Mouse (Mus musculus): ENCODE data around the gene Il12rb1.
"Not testable (repeated sequence)": the region's sequence is repeated elsewhere in the genome, so short reads cannot be mapped to it uniquely, and the experiment has no call there.

Gene Il12rb1

DNA sequence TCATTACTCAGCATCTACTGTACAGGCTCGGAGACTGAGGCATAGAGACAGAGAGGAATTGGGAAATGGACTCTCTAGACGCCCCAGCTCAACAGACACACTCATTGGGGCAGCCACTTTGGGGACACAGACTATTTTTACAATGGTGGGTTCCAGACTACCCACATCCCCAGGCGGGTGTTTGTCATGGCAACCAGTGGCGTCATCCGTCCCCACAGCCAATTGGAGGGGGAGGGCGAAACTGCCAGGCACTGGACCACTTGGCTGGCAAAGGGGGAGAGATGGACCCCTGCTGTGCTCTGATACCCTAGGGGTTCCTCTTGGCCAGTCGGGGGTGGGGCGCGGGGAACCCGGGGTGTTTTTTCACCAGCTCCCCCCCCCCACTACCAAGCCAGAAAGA lies 7.6 kb upstream of the Il12rb1 start:
- no peak for DNase-seq (ENCODE audit: extremely low spot score, low spot score)

DNA sequence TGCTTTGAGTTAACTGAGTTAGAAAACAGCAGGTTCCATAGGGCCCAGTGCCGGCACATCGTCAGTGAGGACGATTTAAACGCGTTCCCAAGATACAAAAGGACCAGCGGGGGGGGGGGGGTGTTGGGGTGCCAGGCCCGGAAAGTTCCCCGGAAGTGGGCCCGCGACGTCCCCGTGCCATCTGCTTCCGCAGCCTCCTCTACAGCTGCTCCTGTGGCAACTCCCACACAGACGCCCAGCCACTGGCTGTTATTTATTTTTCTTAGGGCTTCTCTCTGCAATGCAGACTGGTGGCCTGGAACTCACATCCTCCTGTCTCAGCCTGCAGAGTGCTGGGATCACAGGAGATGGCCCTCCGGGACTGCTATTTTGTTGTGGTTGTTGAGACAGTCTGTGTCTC lies 7.1 kb upstream of the Il12rb1 start:
- no peak for DNase-seq (ENCODE audit: extremely low spot score, low spot score)

DNA sequence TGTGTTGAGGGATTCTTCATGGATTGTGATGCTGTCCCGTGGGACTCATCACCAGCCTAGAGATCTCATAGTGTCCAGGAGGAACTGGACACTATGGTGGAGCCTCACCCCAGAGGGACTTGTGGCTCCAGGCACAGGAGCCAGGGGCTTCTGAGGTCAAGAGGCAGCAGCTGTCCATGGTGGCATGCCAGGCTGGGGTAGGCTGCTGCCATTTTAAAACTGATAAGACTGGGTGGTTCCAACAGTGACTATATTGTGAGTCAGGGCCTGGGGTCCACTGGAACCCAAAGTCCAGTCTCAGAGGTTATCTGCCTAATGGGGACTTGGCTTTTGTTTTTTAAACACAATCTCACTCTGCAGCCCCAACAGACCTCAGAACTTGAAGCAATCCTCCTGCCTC lies 6.4 kb upstream of the Il12rb1 start:
- DNase-seq (ENCODE audit: extremely low spot score, low spot score), result no peak

DNA sequence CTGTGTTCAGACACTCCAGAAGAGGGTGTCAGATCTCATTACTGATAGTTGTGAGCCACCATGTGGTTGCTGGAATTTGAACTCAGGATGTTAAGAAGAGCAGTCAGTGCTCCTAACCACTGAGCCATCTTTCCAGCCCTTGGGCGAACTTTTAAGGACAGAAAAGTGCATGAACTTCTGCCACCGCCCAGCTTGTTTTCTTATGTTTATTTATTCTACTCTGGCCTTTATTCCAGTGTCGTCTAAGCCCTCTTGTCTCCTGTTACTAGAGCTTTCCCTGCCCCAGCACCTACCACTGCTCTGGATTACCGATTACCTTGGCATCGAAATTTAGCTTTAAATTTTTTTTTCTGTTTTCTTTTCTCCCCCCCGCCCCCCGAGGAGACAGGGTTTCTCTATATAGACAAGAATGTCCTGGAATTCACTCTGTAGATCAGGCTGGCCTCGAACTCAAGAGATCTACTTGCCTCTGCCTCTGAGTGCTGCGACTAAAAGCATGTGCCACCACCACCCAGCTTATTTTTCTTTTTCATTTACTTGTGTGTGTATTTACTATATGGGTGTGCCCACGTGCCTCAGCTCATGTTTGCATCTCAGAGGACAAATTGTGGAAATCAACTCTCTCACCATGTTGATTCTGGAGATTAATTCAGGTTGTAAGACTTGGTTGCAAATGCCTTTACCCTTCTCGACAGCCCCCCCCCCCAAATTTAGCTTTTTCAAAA lies 5.3 kb upstream of the Il12rb1 start:
- no peak for DNase-seq (ENCODE audit: extremely low spot score, low spot score)

DNA sequence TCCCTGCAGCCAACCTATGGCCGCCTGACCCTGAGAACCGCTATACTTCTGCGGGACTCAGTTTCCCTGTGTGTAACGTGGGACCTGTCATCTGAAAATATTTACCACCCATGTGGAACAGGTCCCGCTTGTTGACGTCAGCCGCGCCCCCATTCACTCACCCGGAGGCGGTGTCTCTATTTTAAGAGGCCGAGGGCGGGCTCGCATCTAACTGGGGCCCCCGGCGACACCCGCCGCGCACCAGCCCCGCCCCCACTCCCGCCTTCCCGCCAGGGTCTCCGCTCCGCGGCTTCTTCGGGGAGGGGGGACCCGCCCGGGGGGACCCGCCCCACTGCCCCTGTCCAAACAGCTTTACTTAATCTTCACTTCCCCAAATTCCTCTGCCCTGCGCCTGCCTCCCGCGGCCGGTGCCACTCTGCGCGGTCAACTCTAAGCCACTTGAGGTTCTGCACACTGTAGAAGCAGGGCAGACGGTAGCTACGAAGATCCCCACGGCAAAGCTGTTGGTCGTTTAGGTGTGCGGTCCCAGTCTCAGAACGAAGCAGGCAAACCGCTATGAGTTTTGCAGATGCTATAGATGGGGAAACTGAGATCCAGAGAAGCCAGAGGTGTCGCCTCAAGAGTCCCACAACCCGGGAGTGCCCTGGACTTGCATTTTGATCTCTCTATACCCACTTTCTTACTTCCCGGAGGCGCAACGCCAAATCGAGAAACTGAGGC lies 4.3 kb upstream of the Il12rb1 start:
- peak; percentile 64 for DNase-seq (ENCODE audit: extremely low spot score, low spot score)

DNA sequence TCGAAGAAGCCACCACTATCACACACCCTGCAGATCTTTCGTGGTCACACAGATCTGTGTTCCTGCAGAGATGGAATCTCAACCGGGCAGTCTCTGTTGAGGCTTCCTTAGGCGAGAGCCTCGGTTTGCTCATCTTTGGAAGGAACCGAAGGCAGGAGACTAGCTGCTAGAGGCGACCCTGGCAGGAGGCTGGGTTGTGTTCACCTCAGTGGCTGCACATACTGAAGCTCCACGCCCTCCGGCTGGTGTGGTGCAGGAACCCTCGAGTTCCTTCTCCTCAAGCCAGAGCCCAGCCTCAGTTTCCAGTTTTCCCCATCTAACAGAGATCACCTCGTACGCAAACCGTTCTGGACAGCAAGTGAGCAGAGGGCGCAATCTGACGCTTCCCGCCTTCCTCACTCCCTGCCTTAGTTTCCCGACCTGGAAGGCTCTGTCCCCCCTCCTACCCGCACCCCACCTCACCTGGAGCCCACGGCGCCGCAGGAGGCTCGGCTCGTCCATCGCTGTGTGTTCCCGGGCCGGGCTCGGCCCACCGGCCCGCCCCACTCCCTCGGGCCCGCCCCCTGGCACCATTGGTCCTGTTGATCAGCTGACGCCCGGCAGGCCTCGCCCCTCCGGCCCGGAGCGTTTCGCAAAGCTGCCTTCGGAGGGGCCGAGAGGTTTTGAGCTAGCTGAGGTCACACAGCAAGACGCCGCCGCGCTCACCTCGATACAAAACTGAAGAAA lies 3.6 kb upstream of the Il12rb1 start, which contains the start of gene Mast3:
TSS of gene Mast3 (minus strand) at position 574 of the 726 bp plus-strand sequence.
- DNase-seq (ENCODE audit: extremely low spot score, low spot score), result peak; percentile 86

DNA sequence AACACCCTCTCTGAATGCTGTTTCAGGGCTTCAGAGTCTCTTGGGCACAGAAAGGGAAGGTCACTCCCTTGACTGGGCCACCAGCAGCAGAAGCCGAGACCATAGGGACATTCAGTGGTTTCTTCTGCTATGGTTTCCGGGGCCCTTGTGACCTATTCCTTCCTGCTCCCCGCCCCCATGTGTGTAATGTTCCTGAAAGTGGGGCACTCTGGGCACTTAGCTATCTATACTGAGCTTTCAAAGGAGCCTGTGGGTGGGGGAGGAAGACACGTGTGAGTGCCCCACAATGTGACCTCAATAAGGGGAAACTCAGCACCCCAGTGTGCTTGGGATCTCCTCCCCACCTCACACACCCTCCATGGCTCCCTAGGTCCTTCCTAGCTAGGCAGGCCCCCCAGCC lies 1.7 kb upstream of the Il12rb1 start:
- no peak for DNase-seq (ENCODE audit: extremely low spot score, low spot score)

DNA sequence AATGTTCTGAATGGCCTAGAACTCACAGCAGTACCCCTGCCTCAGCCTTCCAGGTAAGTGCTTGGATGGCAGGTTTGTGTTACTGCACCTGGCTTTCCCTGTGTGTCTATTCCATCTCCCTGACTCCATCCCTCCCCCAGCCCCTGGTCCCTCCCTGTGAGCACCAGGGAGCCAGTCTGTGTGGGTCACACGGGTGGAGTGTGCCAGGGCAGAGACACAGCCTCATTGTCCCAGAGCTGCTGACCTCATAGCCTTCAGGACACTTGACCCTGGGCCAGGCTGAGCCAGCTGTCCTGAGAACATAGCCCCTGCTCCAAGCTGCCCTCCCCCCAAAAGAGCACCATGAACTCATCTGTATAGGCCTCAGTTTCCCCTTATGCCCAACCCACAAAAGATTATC lies 945 bp upstream of the Il12rb1 start:
- no peak for DNase-seq (ENCODE audit: extremely low spot score, low spot score)

DNA sequence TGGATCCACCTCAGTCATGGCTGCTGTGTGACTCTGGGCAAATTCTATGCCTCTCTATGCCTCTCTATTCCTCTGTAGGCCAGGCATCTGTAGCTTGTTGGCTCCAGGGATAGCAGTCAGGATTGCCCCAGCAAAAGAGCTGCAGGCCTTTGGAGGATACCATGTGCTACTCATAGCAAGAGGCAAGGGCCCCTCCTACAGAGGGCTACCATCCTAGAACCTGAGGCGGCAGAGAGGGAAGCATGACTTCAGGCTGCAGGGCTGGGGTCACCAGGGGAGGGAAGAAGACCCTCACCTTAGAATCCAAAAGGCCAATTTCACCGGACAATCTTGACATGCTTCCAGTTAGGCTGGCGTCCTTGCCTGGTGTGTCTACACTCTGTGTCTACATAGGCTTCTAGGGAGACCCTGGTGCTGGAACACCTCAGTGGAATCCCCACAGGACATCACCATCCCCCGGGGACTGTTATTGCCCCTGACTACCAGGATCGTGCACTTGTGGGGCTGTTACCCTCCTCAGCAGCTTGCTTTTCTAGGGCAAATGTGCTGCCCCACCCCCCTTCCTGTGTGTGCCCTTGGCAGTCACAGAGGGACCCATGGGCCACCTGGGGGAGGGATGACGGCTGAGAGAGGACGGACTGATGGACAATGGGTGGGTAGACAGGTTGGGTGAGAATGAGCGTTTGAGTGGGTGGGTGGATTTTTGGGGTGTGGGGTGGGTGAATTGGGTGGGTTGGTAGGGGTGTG lies 879 bp downstream of the Il12rb1 start:
- DNase-seq (ENCODE audit: extremely low spot score, low spot score), result no peak

DNA sequence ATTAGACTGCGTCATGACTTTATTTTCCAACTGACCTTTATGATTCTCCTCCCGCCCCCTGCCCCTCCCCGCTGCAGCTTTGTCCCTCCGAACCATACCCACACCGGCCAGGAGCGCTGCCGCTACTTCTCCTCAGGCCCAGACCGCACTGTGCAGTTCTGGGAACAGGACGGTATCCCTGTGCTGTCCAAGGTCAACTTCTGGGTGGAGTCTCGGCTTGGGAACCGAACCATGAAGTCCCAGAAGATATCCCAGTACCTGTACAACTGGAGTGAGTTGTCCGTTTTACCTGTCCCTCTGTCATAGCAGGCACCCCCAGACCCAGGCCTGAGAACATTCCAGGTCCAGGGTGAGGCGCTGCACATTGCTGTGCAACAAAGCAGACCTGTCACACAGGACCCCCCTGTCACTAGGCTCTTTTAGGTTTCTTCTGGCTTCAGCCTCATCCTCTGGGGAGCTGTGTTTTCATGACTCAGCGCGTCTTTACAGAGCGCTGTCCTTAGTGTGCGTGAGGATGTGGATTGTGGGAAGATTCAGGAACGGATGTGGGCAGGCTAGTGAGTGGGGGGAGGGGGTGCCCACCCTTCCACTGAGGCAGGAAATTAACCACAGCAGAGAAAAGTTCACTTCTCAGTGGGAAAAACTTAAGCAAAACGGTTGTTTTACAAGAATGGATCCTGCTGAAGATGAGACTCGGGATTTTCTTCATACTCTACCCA lies 2.9 kb downstream of the Il12rb1 start:
- DNase-seq (ENCODE audit: extremely low spot score, low spot score), result no peak

DNA sequence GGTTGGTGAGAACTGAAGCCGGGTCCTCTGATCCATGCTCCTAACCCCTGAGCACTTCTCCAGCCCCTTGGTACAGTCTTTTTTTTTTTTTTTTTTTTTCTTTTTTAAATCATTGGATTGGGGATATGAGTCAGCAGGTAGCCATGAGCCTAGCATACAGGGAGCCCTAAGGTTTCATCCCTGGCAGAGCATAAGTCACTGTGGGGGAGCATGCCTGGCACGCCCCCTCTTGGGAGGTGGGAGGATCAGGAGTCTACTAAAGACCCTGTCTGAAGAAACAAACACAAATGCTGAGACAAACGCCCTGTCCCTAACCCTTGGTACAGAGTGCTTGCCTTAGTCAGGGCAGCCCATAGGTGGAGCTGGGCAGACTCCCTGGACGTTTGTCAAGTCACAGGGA lies 3.8 kb downstream of the Il12rb1 start:
- no peak for DNase-seq (ENCODE audit: extremely low spot score, low spot score)

DNA sequence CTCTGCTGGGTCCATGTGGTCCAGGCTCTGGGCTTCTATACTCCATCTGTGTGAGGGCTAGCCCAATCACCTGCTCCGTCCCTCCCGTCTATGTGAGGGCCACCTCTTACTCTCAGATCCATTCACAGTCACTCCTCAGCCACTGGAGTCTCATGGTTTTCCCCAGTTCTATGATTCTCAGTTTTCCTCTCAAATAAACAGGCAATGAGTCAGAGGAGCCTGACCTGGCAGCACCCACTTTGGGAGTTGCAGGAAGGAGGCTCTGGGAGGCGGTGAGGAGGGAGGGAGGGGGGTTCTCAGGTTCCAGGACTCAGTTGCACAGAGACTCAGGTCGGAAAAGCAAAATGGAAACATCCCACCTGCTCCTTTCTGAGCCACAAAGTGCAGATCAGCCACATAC lies 4.6 kb downstream of the Il12rb1 start:
- DNase-seq (ENCODE audit: extremely low spot score, low spot score), result no peak

DNA sequence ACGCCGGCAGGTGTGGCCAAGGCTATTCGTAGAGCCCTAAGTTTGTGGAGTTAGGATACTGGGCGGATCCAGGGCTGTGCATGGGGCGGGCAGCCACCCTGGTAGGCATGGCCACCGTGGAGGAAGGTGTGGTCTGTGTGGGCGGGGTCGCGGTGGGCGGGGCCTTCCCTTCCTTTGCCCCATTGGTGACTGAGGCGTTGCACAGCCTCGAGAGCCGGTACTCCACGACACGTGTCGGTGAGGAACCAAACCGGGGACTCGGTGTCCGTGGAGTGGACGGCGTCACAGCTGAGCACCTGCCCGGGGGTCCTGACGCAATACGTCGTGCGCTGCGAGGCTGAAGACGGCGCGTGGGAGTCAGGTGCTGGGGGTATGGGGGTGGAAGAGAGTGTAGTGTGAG lies 8.4 kb downstream of the Il12rb1 start:
- DNase-seq (ENCODE audit: extremely low spot score, low spot score), result no peak

DNA sequence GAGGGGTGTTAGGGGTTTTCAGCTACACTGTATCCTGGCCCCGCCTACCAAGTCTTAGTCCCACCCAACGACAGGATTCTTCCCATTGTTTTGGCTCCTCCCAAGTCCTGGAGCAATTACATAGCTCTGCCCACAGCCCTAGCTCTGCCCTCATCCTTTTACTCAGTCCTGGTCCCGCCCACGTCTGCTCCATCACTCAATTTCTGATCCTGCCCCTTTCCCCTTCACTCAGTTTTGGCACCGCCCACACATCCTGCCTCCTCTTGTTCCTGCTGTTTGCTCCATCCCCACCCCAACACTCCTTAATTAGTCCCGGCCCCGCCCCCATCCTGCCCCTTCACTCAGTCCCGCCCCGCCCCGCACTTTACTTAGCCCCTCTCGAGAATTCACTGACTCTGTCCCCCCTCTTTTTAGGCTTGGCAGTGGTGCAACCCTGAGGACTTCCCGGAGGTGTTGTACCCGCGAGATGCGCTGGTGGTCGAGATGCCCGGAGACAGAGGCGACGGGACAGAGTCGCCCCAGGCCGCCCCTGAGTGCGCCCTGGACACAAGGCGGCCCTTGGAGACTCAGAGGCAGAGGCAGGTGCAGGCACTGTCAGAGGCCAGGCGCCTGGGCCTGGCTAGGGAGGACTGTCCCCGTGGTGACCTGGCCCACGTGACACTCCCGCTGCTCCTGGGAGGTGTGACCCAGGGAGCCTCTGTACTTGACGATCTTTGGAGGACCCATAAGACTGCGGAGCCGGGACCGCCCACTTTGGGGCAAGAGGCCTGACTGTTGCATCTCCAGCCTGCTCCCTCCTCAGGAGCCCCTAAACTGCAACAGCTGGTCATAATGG lies 12.1 kb downstream of the Il12rb1 start:
- DNase-seq (ENCODE audit: extremely low spot score, low spot score), result peak; percentile 63

DNA sequence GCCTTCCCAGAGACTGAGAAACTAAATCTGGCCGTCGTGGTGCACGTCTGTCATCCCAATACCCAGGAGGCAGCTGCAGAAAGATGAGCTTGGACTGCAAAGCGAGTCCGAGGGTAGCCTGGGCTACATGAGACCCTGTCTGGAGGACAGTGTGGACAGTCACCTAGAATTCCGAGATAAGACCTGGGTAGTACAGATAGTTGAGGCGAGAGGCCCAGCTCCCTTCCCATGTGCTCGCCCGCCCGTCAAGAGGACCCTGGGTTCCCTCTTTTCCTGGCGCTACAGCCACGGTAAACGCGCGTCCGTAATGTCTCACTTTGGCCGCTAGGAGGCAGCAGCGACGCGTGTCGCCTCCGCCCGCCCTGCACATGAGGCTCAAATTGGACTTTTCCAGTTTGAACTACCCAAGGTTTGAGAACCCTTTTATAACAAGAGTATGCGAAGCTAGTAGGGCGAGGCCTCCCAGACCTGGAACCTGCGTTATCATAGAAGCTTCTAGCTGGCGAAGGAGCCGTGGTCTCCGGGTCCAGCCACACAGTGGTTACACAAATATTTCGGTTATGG lies 13.2 kb downstream of the Il12rb1 start:
- DNase-seq (ENCODE audit: extremely low spot score, low spot score), result peak; percentile 80

DNA sequence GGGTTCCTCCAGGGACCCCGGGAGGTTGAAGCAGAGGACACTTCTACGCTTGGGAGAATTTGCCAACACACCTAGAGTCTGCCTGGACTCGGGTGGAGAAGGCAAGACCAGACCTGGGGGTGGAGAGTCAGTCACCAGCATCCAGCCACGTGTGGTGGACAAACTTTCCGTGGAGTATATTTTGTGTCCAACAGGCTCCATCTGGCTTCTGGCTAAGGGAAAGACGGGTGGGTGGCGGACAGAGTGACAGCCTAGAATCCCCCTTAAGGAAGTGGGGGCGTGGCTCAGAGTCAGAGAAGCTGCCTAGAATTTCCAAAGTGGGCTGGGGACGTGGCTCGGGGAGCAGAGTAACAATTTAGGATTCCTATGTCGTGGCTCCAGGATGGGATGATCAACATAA lies 13.7 kb downstream of the Il12rb1 start:
- no peak for DNase-seq (ENCODE audit: extremely low spot score, low spot score)

DNA sequence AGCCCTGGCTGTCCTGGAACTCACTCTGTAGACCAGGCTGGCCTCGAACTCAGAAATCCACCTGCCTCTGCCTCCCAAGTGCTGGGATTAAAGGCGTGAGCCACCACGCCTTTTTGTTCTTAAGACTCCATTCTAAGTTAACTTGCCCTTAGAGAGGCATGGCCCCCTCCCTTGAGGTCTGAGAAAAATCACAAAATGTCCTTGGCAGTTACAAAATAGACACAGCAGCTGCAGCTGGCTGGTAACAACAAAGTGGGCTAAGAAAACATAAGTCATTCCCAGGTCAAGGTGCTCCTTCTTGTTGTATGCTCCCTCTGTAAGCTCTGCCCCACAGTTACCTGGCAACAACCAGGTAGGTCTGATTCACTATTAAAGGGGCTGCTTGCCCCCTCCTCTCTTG lies 14.3 kb downstream of the Il12rb1 start:
- not testable (repeated sequence) for DNase-seq (ENCODE audit: extremely low spot score, low spot score)

DNA sequence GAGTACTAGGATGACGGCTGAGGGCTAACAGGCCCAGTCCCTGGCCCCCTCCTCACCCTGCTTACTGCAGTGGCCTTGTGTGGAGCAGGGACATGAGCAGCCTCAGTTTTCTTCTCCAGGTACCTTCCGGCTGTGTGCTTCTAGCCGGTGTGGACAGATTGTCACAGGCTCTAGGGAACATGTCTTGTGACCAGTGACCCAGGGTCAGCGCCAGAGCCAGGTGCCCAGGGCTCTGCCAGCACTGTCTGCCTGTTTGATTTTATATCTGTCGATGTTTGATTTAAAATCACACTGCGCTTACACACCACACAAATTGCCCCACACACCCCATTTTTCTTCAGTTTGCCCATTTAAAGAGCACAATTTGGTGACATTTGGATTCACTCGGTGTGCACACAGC lies 15.6 kb downstream of the Il12rb1 start:
- DNase-seq (ENCODE audit: extremely low spot score, low spot score), result no peak

DNA sequence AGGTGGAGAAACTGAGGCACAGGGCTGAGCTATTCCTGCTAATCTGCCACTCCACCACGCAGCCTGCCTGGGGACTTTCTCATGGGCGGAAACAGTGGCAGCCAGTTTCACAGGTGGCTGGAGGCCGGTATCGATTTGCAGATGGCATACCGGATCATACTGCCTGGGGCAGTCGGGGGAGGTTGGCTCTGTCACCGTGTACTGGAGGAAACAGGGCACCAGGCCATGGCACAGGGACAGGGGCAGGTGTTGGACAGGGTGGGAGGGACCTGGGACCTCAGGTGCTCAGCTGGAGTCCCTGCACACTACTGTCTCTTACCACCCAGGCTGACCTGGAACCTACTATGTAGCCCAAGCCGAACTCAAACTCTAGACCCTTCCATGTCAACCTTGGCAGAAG lies 17.6 kb downstream of the Il12rb1 start:
- no peak for DNase-seq (ENCODE audit: extremely low spot score, low spot score)

DNA sequence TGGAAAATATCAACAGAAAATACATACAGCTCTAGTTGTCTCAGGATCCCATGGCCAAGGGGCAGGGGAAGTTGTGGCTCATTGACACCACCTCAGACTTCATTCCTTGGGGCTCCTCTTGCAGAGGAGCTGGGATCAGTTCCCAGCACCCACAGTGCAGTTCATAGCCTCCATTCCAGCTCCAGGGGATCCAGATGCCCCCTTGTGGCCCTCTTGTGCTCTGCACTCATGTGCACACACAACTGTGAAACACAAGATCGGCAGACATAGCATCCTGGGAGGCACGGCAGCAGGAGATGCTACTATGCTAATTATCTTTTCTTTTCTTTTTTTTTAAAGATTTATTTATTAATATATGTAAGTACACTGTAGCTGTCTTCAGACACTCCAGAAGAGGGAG lies 18.8 kb downstream of the Il12rb1 start:
- DNase-seq (ENCODE audit: extremely low spot score, low spot score), result no peak
